8 mouse cellular contexts compared by ENCODE assay signal in the genomic region with DNA sequence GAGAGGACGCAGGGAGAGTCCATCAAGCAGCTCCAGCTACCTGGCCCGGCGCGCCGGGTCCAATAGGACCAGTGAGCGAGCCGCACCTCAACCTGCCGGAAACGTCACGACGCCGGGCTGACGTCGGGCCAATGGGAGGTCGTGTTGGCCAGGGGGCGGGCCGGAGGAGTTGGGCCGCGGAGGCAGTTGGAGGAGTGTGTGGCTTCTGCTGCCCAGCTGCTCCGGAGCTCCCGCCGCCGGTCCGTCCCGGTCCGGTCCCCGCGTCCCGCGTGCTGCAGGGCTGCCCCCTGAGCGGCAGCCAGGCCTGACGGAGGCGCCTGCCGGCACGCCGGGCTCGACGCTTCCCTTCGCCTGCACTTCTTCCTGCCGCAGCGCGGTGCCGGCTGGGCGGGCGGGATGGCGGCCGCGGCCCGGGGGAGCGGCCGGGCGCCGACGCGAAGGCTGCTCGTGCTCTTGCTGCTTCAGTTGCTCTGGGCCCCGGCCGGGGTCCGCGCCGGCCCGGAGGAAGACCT. TPM values are rescaled to one million over a fixed set of nuclear protein-coding genes. Genes with fewer than 3 reads are reported as not detected.
A peak's percentile ranks its signal among the peaks of the same experiment; 100 is the strongest.
DNase-seq lines count a peak whose midpoint lies in the region; ATAC-seq and TF ChIP-seq lines count a peak whose summit lies in the region.

A gene (plus strand): TSS at position 131 of the 512 bp plus-strand sequence.

- H3K27ac ChIP-seq in embryonic facial prominence, embryonic 14.5 days (replicated peaks; ENCODE audit: low read depth, low read length) = peak within 1 kb of the TSS; percentile 97
- H3K27ac ChIP-seq in limb, embryonic 14.5 days (replicated peaks; ENCODE audit: low read depth, low read length) = peak within 1 kb of the TSS; percentile 97
- H3K27ac ChIP-seq in midbrain, postnatal 0 days (ENCODE audit: low read depth, low read length) = peak within 1 kb of the TSS; percentile 86

- peak; percentile 97 for ATAC-seq in embryonic facial prominence, embryonic 14.5 days (ENCODE audit: low read depth)
- ATAC-seq in limb, embryonic 14.5 days (ENCODE audit: low FRiP score, low read depth) = peak; percentile 97
- peak; percentile 98 for ATAC-seq in midbrain, postnatal 0 days (ENCODE audit: low FRiP score)

- DNase-seq in 3T3-L1 (ENCODE audit: low read depth, low spot score) = peak; percentile 93
- peak; percentile 80 to 90 for DNase-seq in adrenal gland, postnatal 4 days (ENCODE audit: low spot score in 2 of 2)
- DNase-seq in embryonic facial prominence, embryonic 14.5 days (ENCODE audit: low spot score) = peak; percentile 96
- DNase-seq in heart, adult 8-10 months (ENCODE audit: low spot score) = peak; percentile 95
- peak; percentile 94 for DNase-seq in kidney, adult 9 months
- DNase-seq in limb, embryonic 14.5 days (ENCODE audit: low spot score) = peak; percentile 91
- peak; percentile 94 for DNase-seq in midbrain, postnatal 0 days (ENCODE audit: low spot score)
- DNase-seq in spleen, postnatal 14 days (ENCODE audit: low spot score in 2 of 2) = peak; percentile 82 to 91

- peak; percentile 89 for TF ChIP-seq POLR2A in limb, embryonic 14.5 days (IDR thresholded peaks at IDR 0.05; ENCODE audit: borderline replicate concordance, extremely low read depth, insufficient read depth, insufficient read length)

- H3K4me3 ChIP-seq in embryonic facial prominence, embryonic 14.5 days (ENCODE audit: low read depth, low read length) = peak within 1 kb of the TSS; percentile 94
- peak within 1 kb of the TSS; percentile 94 for H3K4me3 ChIP-seq in limb, embryonic 14.5 days (replicated peaks; ENCODE audit: low read length)
- H3K4me3 ChIP-seq in midbrain, postnatal 0 days (ENCODE audit: low read depth, low read length) = peak within 1 kb of the TSS; percentile 91

- H3K4me2 ChIP-seq in embryonic facial prominence, embryonic 14.5 days (ENCODE audit: low read depth, low read length) = peak within 1 kb of the TSS; percentile 61
- H3K4me2 ChIP-seq in limb, embryonic 14.5 days (replicated peaks; ENCODE audit: low read depth, low read length, severe bottlenecking) = peak within 1 kb of the TSS; percentile 52
- peak within 1 kb of the TSS; percentile 85 for H3K4me2 ChIP-seq in midbrain, postnatal 0 days (ENCODE audit: low read depth, low read length, poor library complexity, severe bottlenecking)

- peaks cover 7% of the 10 kb centered on the region; the same call in 1 of the 2 replicates for H3K36me3 ChIP-seq in embryonic facial prominence, embryonic 14.5 days (ENCODE audit: control insufficient read depth, insufficient read depth, low read length)
- peaks cover 4% of the 10 kb centered on the region; the same call in 1 of the 2 replicates for H3K36me3 ChIP-seq in limb, embryonic 14.5 days (ENCODE audit: control insufficient read depth, insufficient read depth, low read length)
- no peaks in the 10 kb centered on the region for H3K36me3 ChIP-seq in midbrain, postnatal 0 days (ENCODE audit: insufficient read depth, low read length)

- peaks cover 27% of the 10 kb centered on the region for H3K4me1 ChIP-seq in embryonic facial prominence, embryonic 14.5 days (ENCODE audit: control insufficient read depth, insufficient read depth, low read length)
- H3K4me1 ChIP-seq in limb, embryonic 14.5 days (ENCODE audit: control insufficient read depth, insufficient read depth, low read length) = peaks cover 16% of the 10 kb centered on the region
- H3K4me1 ChIP-seq in midbrain, postnatal 0 days (ENCODE audit: insufficient read depth, low read length) = peaks cover 5% of the 10 kb centered on the region

- no peaks in the 10 kb centered on the region for H3K9me3 ChIP-seq in embryonic facial prominence, embryonic 14.5 days (ENCODE audit: control insufficient read depth, low read length)
- no peaks in the 10 kb centered on the region for H3K9me3 ChIP-seq in limb, embryonic 14.5 days (ENCODE audit: control insufficient read depth, low read length)
- H3K9me3 ChIP-seq in midbrain, postnatal 0 days (ENCODE audit: low read length) = no peaks in the 10 kb centered on the region

- no peaks in the 10 kb centered on the region for H3K27me3 ChIP-seq in embryonic facial prominence, embryonic 14.5 days (replicated peaks; ENCODE audit: control insufficient read depth, insufficient read depth, low read length)
- H3K27me3 ChIP-seq in limb, embryonic 14.5 days (ENCODE audit: control insufficient read depth, insufficient read depth, low read length) = no peaks in the 10 kb centered on the region
- no peaks in the 10 kb centered on the region for H3K27me3 ChIP-seq in midbrain, postnatal 0 days (ENCODE audit: insufficient read depth, low read length)

- 0% methylated on average over 18 of the region's 62 CpGs for WGBS in embryonic facial prominence, embryonic 14.5 days
- WGBS in limb, embryonic 14.5 days = 0% methylated on average over 11 of the region's 62 CpGs
- WGBS in midbrain, postnatal 0 days = 4% methylated on average over 46 of the region's 62 CpGs

- peak within 1 kb of the TSS; percentile 95 for H3K9ac ChIP-seq in embryonic facial prominence, embryonic 14.5 days (ENCODE audit: low read depth, low read length)
- H3K9ac ChIP-seq in limb, embryonic 14.5 days (ENCODE audit: low read depth, low read length, severe bottlenecking) = peak within 1 kb of the TSS; percentile 96
- H3K9ac ChIP-seq in midbrain, postnatal 0 days (replicated peaks; ENCODE audit: low read length, poor library complexity, severe bottlenecking) = peak within 1 kb of the TSS; percentile 95

- TF ChIP-seq CTCF in midbrain, postnatal 0 days (IDR thresholded peaks at IDR 0.05) = no peak

RNA-seq across cellular contexts. Expression of the gene that starts here (rescaled TPM):
- total RNA-seq in adrenal gland, postnatal 4 days (2021) = 10 to 100 TPM; 68.4 to 68.7 TPM
- 126 and 130 TPM in 2 replicates for polyA plus RNA-seq in embryonic facial prominence, embryonic 14.5 days (2014; fragmentation: Nextera tagmentation; extraction: Ambion mirVana)
- 10 to 100 TPM; 15.6 to 20.2 (median 19.4) TPM for total RNA-seq in heart, adult 8-10 months (2022)
- 160 and 185 TPM in 2 replicates for polyA plus RNA-seq in limb, embryonic 14.5 days (2012; rRNA removed)
- 147 and 156 TPM in 2 replicates for polyA plus RNA-seq in limb, embryonic 14.5 days (2014; fragmentation: Nextera tagmentation; extraction: Ambion mirVana)
- total RNA-seq in midbrain, postnatal 0 days (2014; rRNA removed) = 77.1 and 80.9 TPM in 2 replicates
- 42.7 and 43.6 TPM in 2 replicates for polyA plus RNA-seq in midbrain, postnatal 0 days (2015; fragmentation: Nextera tagmentation; extraction: Ambion mirVana)

Comparison
In these comparisons a context has a peak if more than half of its experiments do, and no peak if none do; other contexts are left out.
1. Peak in every context shown above with its lines: DNase-seq, ATAC-seq, H3K4me3 ChIP-seq and H3K27ac ChIP-seq.